1 mouse cellular context compared by ENCODE assay signal in the genomic region with DNA sequence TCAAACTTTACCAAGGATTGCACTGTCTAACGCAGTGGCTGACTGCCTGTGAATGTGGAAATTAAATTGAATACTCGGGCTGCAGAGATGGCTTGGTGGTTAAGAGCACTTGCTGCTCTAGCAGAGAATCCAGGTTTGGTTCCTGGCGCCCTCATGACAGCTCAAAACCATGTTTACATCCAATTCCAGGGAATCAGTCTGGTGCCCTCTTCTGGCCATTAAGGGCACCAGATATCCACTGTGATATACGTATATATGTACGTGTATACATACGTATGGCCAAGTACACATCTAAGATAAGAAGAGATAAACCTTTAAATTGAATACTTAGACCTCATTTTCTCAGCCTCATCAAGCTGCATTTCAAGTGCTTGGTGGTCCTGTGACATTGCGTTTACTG.
TF ChIP-seq lines count a peak whose summit lies in the region.

No protein-coding gene starts in this region.

TF ChIP-seq in MEL, 35 proteins besides CTCF, POLR2A, EP300 and RAD21 (continued from another document):
- TF ChIP-seq POLR2AphosphoS5 (IDR thresholded peaks at IDR 0.05; ENCODE audit: borderline replicate concordance, low read depth, low read length) (no peak), ZC3H11A (IDR thresholded peaks at IDR 0.05; ENCODE audit: low read depth, low read length) (peak; percentile 5; the same call in 1 of the 2 replicates), TCF12 (IDR thresholded peaks at IDR 0.05; ENCODE audit: low read depth, low read length) (no peak), NRF1 (IDR thresholded peaks at IDR 0.05; ENCODE audit: insufficient read depth, low read depth, low read length, poor library complexity, severe bottlenecking) (no peak), SIN3A (IDR thresholded peaks at IDR 0.05; ENCODE audit: low read length) (peak; percentile 27; the same call in 1 of the 2 replicates), RCOR1 (IDR thresholded peaks at IDR 0.05; ENCODE audit: low read depth, low read length) (no peak), ZNF384 (IDR thresholded peaks at IDR 0.05; ENCODE audit: low read depth, low read length) (no peak), CHD1 (IDR thresholded peaks at IDR 0.05; ENCODE audit: low read depth, low read length) (no peak), ZMIZ1 (IDR thresholded peaks at IDR 0.05; ENCODE audit: low read depth, low read length) (no peak), ELF1 (IDR thresholded peaks at IDR 0.05; ENCODE audit: low read depth, low read length) (no peak), USF2 (IDR thresholded peaks at IDR 0.05; ENCODE audit: borderline replicate concordance in 1 of 2, insufficient read depth in 1 of 2, low read depth in 1 of 2, low read length in 2 of 2) (no peak), ZKSCAN1 (IDR thresholded peaks at IDR 0.05; ENCODE audit: low read depth, low read length) (no peak), MYB (IDR thresholded peaks at IDR 0.05; ENCODE audit: low read depth, low read length) (no peak), TAL1 (IDR thresholded peaks at IDR 0.05; ENCODE audit: low read length) (no peak), GABPA (IDR thresholded peaks at IDR 0.05; ENCODE audit: low read depth, low read length) (no peak), BHLHE40 (IDR thresholded peaks at IDR 0.05; ENCODE audit: borderline replicate concordance, low read depth, low read length) (no peak), UBTF (IDR thresholded peaks at IDR 0.05; ENCODE audit: borderline replicate concordance, insufficient read depth, low read depth, low read length) (no peak), POLR2AphosphoS2 (IDR thresholded peaks at IDR 0.05; ENCODE audit: low read length) (no peak), NELFE (IDR thresholded peaks at IDR 0.05; ENCODE audit: low read depth, low read length) (no peak), ETS1 (IDR thresholded peaks at IDR 0.05; ENCODE audit: low read depth, low read length) (no peak), KAT2A (conservative IDR thresholded peaks at IDR 0.05; ENCODE audit: low read depth, low read length) (no peak), CHD2 (IDR thresholded peaks at IDR 0.05; ENCODE audit: low read length) (no peak), MYC (IDR thresholded peaks at IDR 0.05; ENCODE audit: low read depth, low read length) (no peak), TBP (IDR thresholded peaks at IDR 0.05; ENCODE audit: low read depth, low read length) (0 out of 2 replicates have a peak, but pooled peaks have one; percentile 13)
TF ChIP-seq in MEL: peak in this region for 4.
